Mouse (Mus musculus) right cerebral cortex, adult 2 months (tissue): ENCODE data around the gene Map2.

Source experiments
- DNase-seq, 2 experiments: peaks; one replicate each; pipeline ENCODE4 v3.0.0; 2021 to 2022; ENCODE audit warnings: low spot score in 2 of 2

Map2 gene

GRCm38 (mm10) chr1:66386751-66387452 lies 211.8 kb downstream of the Map2 start:
- peak; percentile 58 to 68 for DNase-seq

- peak; percentile 51 to 57 for DNase-seq
Observed at GRCm38 (mm10) chr1:66388561-66388960, 213.5 kb downstream of the Map2 start.

- DNase-seq = peak in 1 of 2 experiments; percentile 4
Observed at GRCm38 (mm10) chr1:66394944-66395637, 220.0 kb downstream of the Map2 start.

GRCm38 (mm10) chr1:66395826-66396225 lies 220.8 kb downstream of the Map2 start:
- no peak for DNase-seq

- no peak for DNase-seq
Observed at GRCm38 (mm10) chr1:66401902-66402301, 226.8 kb downstream of the Map2 start.

- DNase-seq = no peak
Observed at GRCm38 (mm10) chr1:66407270-66407967, 232.3 kb downstream of the Map2 start.

GRCm38 (mm10) chr1:66418360-66418759 lies 243.3 kb downstream of the Map2 start:
- no peak for DNase-seq

- DNase-seq = no peak
Observed at GRCm38 (mm10) chr1:66426073-66426472, 251.0 kb downstream of the Map2 start.

- DNase-seq = no peak
Observed at GRCm38 (mm10) chr1:66430962-66431361, 255.9 kb downstream of the Map2 start.

- peak in 1 of 2 experiments; percentile 41 for DNase-seq
Observed at GRCm38 (mm10) chr1:66431472-66431871, 256.4 kb downstream of the Map2 start.

GRCm38 (mm10) chr1:66438069-66438468 lies 263.0 kb downstream of the Map2 start:
- no peak for DNase-seq

GRCm38 (mm10) chr1:66442922-66443321 lies 267.8 kb downstream of the Map2 start:
- DNase-seq = no peak

- DNase-seq = no peak
Observed at GRCm38 (mm10) chr1:66449471-66449870, 274.4 kb downstream of the Map2 start.

- DNase-seq = no peak
Observed at GRCm38 (mm10) chr1:66456580-66456979, 281.5 kb downstream of the Map2 start.

- no peak for DNase-seq
Observed at GRCm38 (mm10) chr1:66457747-66458146, 282.7 kb downstream of the Map2 start.

- DNase-seq = no peak
Observed at GRCm38 (mm10) chr1:66459394-66459793, 284.3 kb downstream of the Map2 start.

- no peak for DNase-seq
Observed at GRCm38 (mm10) chr1:66460850-66461249, 285.8 kb downstream of the Map2 start.

- DNase-seq = peak; percentile 60 to 66
Observed at GRCm38 (mm10) chr1:66467821-66468703, 293.0 kb downstream of the Map2 start, which contains the start of gene Unc80. Unc80 (plus strand) TSS chr1:66468367.

- peak; percentile 30 to 45 for DNase-seq
Observed at GRCm38 (mm10) chr1:66468704-66469020, 293.6 kb downstream of the Map2 start.

- no peak for DNase-seq
Observed at GRCm38 (mm10) chr1:66482751-66483150, 307.7 kb downstream of the Map2 start.
